Mouse (Mus musculus) bone marrow macrophage, adult 2 months (primary cell): ENCODE data around the gene Dis3l2.

ENCODE experiments used
- CTCF ChIP-seq: IDR thresholded peaks from 2 replicates; pipeline ENCODE4 v1.5.1; 2012; ENCODE audit warnings: low read depth, mild to moderate bottlenecking, low read length, moderate library complexity
- POLR2A ChIP-seq: IDR thresholded peaks from 2 replicates; pipeline ENCODE4 v1.6.1; 2012; ENCODE audit warnings: mild to moderate bottlenecking, low read depth, low read length, borderline replicate concordance

- TF ChIP-seq POLR2A (no peak), CTCF (no peak)
Measured at GRCm38 (mm10) chr1:87059042-87059665, 355.5 kb downstream of the Dis3l2 start.
